Mouse (Mus musculus): Measurements from ENCODE around the gene Mdn1.

The Mdn1 gene

GRCm38 (mm10) chr4:32787110-32787509 is 130.2 kb downstream of the Mdn1 start:
- no peak for DNase-seq (ENCODE audit: low spot score)

DNA sequence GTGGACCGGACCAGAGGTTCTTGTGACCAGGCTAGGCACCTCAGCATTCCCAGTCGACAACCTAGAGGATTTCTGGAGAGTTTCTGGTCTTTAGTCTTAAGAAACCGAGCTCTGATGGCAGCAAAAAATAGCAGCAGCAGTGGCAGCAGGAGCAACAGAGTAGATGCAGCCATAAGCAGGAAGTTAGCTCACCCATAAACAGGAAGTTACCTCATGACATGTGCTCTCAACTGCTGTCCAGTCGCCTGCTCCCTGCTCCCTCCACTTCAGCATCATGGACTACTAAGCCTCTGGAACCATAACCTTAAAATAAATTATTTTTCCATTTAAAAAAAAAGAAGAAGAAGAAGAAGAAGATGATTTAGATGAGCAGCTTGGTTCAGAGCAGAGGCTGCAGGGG is 132.1 kb downstream of the Mdn1 start:
- DNase-seq (ENCODE audit: low spot score) = no peak

GRCm38 (mm10) chr4:32798976-32799375 is 142.1 kb downstream of the Mdn1 start:
- no peak for DNase-seq (ENCODE audit: low spot score)

- peak; percentile 73 for DNase-seq (ENCODE audit: low spot score)
These were observed 143.2 kb downstream of the Mdn1 start, which contains the start of gene Lyrm2 for GRCm38 (mm10) chr4:32799966-32800576. Gene Lyrm2 (plus strand): TSS chr4:32800253.

GRCm38 (mm10) chr4:32800577-32801170 is 143.8 kb downstream of the Mdn1 start:
- DNase-seq (ENCODE audit: low spot score) = no peak

- DNase-seq (ENCODE audit: low spot score) = no peak
These were observed 160.6 kb downstream of the Mdn1 start for GRCm38 (mm10) chr4:32817478-32817877.

GRCm38 (mm10) chr4:32820676-32821075 is 163.8 kb downstream of the Mdn1 start:
- no peak for DNase-seq (ENCODE audit: low spot score)

DNA sequence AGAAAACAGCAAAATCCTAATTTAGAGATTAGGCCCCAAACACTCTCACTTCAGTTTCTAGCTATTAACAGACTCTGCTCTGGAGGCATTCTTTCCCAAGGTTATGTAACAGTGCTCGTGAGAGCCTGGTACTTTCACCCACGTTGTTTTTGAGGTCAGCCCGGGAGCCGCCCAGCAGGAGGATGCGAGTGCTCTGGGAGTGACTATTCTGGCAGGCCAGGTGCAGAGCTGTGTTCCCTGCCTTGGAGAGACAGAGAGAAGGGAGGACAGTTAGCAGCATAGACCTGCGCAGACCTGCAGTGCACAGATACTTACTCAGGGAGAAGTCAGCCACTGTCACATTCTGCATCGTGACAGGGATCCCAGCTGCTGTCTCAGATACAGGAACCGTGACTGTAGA is 167.3 kb downstream of the Mdn1 start:
- no peak for DNase-seq (ENCODE audit: low spot score)
